Mouse (Mus musculus) liver, embryonic 11.5 days (tissue): ENCODE measurements around the gene Urgcp. TPM values are rescaled to one million over a fixed set of nuclear protein-coding genes. Genes with fewer than 3 reads are reported as not detected.
"Not testable (repeated sequence)": the region's sequence is repeated elsewhere in the genome, so short reads cannot be mapped to it uniquely, and the experiment has no call there.

Experiments
- ATAC-seq: fragments of 200-750 bp; cut with Nextera tagmentation; replicated peaks from 2 replicates; pipeline ENCODE4 v1.8.0; 2017; ENCODE audit warnings: moderate number of reproducible peaks, mild to moderate bottlenecking, moderate TSS enrichment, moderate library complexity; ENCODE audit not compliant: low FRiP score
- DNase-seq: peaks from one replicate; pipeline ENCODE4 v3.0.0-alpha.2; 2017; ENCODE audit warnings: low spot score
- H3K27ac ChIP-seq: fragments of 300-500 bp; sonication (generic); 2 replicates; pipeline ENCODE4 v1.5.1; 2014; ENCODE audit warnings: mild to moderate bottlenecking, low read depth, low read length, control low read depth
- H3K27me3 ChIP-seq: fragments of 300-500 bp; sonication (generic); replicated peaks from 2 replicates; pipeline ENCODE4 v1.6.1; 2014; ENCODE audit warnings: low read length, mixed read lengths; ENCODE audit not compliant: control insufficient read depth, insufficient read depth
- H3K36me3 ChIP-seq: fragments of 300-500 bp; sonication (generic); 2 replicates; pipeline ENCODE4 v1.6.1; 2014; ENCODE audit warnings: mild to moderate bottlenecking, low read length, moderate library complexity, mixed read lengths; ENCODE audit not compliant: control insufficient read depth, insufficient read depth
- H3K4me1 ChIP-seq: fragments of 300-500 bp; sonication (generic); replicated peaks from 2 replicates; pipeline ENCODE4 v1.6.1; 2014; ENCODE audit warnings: low read length, mixed read lengths; ENCODE audit not compliant: control insufficient read depth, insufficient read depth
- H3K4me2 ChIP-seq: fragments of 300-500 bp; sonication (generic); 2 replicates; pipeline ENCODE4 v1.6.1; 2014; ENCODE audit warnings: mild to moderate bottlenecking, control low read depth, moderate library complexity
- H3K4me3 ChIP-seq: fragments of 300-500 bp; sonication (generic); 2 replicates; pipeline ENCODE4 v1.5.1; 2014; ENCODE audit warnings: low read depth, low read length, control low read depth
- H3K9ac ChIP-seq: fragments of 300-500 bp; sonication (generic); 2 replicates; pipeline ENCODE4 v1.6.1; 2014; ENCODE audit warnings: low read depth, low read length, control low read depth
- H3K9me3 ChIP-seq: fragments of 300-500 bp; sonication (generic); 2 replicates; pipeline ENCODE4 v1.6.1; 2016; ENCODE audit warnings: low read length, inconsistent platforms, mixed read lengths; ENCODE audit not compliant: control insufficient read depth
- WGBS: fragments of 180-500 bp; shearing (Covaris S2); extraction: QIAGEN DNeasy Blood & Tissue Kit; methylation state at CpG from one replicate; pipeline ENCODE4 v1.1.7; 2014; 5-methylcytosine and 5-hydroxymethylcytosine counted together
- polyA plus RNA-seq: library from polyadenylated mRNA; unstranded; fragments of >200 nt; fragmentation: Nextera tagmentation; extraction: Ambion mirVana; gene quantifications from 2 replicates; pipeline ENCODE4 v1.2.1, GENCODE M21; 2014

Gene Urgcp
- polyA plus RNA-seq = 17.0 and 17.1 TPM in 2 replicates

DNA sequence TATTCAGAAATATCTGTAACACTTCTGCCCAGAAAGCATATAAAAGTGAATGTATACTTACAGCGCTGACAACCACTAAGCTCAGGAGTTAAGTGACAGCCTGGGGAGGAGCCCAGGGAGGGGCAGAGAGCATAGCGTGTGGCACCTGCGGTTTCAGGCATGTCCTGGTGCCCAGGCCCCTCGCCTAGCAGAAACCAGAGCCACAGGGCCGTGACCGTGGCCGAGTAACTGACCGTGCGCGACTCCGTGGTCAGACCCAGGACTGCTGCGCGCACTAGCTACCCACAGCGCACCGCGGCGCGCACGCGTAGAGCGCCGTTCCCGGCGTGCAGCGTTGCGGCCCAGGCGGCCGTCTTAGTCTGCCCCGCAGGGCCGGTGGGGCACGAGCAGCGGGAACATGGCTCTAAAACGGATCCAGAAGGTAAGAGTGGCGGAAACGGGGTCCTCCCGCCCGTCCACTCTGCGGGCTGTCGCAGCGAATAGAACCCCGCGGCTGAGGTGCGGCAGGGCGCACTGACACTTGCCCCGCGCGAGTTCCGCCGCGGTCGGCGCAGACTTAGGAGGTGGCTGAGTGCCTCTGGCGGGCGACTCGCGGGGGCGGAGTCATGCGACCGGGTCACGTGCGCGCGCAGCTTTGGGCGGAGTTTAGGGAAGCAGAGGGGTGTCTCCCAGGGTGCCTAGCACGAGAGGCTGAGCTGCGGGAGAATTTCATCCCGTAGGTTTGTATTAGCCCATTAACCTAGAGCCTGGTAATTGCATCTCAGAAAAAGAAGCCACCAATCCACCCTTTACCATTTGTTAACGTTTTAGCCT, at the start of gene Urgcp:
TSS of gene Urgcp (minus strand) at position 557 of the 813 bp plus-strand sequence.
- no peaks in the 10 kb centered on the region for H3K36me3 ChIP-seq
- H3K9me3 ChIP-seq = no peaks in the 10 kb centered on the region
- peak within 1 kb of the TSS; percentile 74 for H3K4me2 ChIP-seq
- H3K4me1 ChIP-seq = peaks cover 7% of the 10 kb centered on the region
- DNase-seq (peak; percentile 99), ATAC-seq (peak; percentile 99)
- whole genome bisulfite sequencing = 0% methylated on average over 68 of the region's 68 CpGs
- H3K27me3 ChIP-seq = no peaks in the 10 kb centered on the region
- H3K27ac ChIP-seq = peak within 1 kb of the TSS; percentile 93
- H3K9ac ChIP-seq = peak within 1 kb of the TSS; percentile 98
- H3K4me3 ChIP-seq = peak within 1 kb of the TSS; percentile 90

- not testable (repeated sequence) for H3K36me3 ChIP-seq, ATAC-seq, H3K9me3 ChIP-seq, H3K4me2 ChIP-seq, H3K27me3 ChIP-seq, DNase-seq, H3K9ac ChIP-seq, H3K4me1 ChIP-seq, H3K4me3 ChIP-seq, H3K27ac ChIP-seq
- 87% methylated on average over 4 of the region's 4 CpGs for WGBS
Observed at GRCm38 (mm10) chr11:5809487-5809886, 47.3 kb upstream of the Urgcp start.

DNA sequence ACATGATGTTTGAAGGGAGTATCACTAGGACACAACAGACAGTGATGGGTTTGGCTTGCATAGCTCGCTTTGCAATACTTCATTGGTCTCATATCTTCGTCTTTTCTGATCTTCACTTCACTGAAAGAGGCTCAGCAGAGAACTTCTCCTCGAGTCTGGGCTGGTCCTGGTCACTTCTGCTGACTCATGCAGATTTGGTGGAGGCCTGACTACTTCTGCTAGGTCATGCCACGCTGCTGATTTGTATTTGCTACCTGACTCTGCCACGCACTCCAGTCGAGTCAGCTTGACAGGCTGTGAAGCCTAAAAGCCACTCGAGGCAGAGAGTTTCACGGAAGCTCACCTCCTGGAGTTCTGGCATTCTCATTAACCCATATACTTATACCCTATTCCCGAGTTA, 45.8 kb upstream of the Urgcp start:
- ATAC-seq = no peak
- Histone ChIP-seq H3K9me3 (no peaks in the 10 kb centered on the region), H3K27me3 (no peaks in the 10 kb centered on the region), H3K9ac (no peak overlapping the region), H3K4me3 (no peak overlapping the region), H3K27ac (no peak overlapping the region), H3K4me2 (no peak overlapping the region), H3K4me1 (peaks cover 7% of the 10 kb centered on the region), H3K36me3 (no peaks in the 10 kb centered on the region)
- DNase-seq = no peak
- WGBS = 81% methylated on average over 9 of the region's 9 CpGs

GRCm38 (mm10) chr11:5805711-5806110, 43.5 kb upstream of the Urgcp start:
- ATAC-seq (no peak), DNase-seq (no peak)
- Histone ChIP-seq H3K4me3 (no peak overlapping the region), H3K9me3 (no peaks in the 10 kb centered on the region), H3K4me2 (no peak overlapping the region), H3K9ac (no peak overlapping the region), H3K27me3 (no peaks in the 10 kb centered on the region), H3K27ac (no peak overlapping the region), H3K4me1 (peaks cover 7% of the 10 kb centered on the region), H3K36me3 (peaks cover 5% of the 10 kb centered on the region; the same call in 1 of the 2 replicates)
- 51% methylated on average over 3 of the region's 3 CpGs for whole genome bisulfite sequencing

DNA sequence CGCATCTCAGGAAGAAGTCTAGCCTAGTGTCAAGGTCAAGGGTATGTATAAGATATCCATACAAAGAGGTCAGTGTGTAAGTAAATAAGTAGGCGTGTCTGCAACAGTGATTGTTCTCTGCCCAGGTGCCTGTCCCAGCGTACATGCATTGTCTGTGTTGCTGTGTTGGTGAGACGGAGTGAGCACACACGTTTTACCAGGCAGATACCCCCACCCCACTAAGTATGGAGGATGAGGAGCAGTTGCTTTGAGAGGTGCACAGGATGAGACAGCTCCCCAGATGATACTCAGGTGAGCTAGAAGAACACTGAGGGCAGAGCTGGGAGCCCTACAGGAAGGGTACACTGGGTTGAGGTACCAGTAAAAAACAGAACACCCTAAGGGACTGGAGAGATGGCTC, 42.0 kb upstream of the Urgcp start:
- ATAC-seq (no peak), DNase-seq (no peak)
- Histone ChIP-seq H3K27ac (no peak overlapping the region), H3K9me3 (no peaks in the 10 kb centered on the region), H3K4me1 (peaks cover 7% of the 10 kb centered on the region), H3K4me3 (no peak overlapping the region), H3K9ac (no peak overlapping the region), H3K36me3 (peaks cover 15% of the 10 kb centered on the region; the same call in 1 of the 2 replicates), H3K4me2 (no peak overlapping the region), H3K27me3 (no peaks in the 10 kb centered on the region)
- 76% methylated on average over 5 of the region's 5 CpGs for WGBS

GRCm38 (mm10) chr11:5803551-5803981, 41.4 kb upstream of the Urgcp start, which contains the start of gene Pgam2:
Pgam2 (minus strand) TSS chr11:5803733.
- no peak within 1 kb of the TSS for H3K4me3 ChIP-seq
- H3K4me2 ChIP-seq = no peak within 1 kb of the TSS
- WGBS = 47% methylated on average over 8 of the region's 8 CpGs
- H3K9ac ChIP-seq = no peak within 1 kb of the TSS
- H3K27me3 ChIP-seq = no peaks in the 10 kb centered on the region
- ATAC-seq (no peak), DNase-seq (no peak)
- H3K9me3 ChIP-seq = no peaks in the 10 kb centered on the region
- H3K36me3 ChIP-seq = peaks cover 20% of the 10 kb centered on the region; the same call in 1 of the 2 replicates
- H3K4me1 ChIP-seq = peaks cover 7% of the 10 kb centered on the region
- H3K27ac ChIP-seq = no peak within 1 kb of the TSS

GRCm38 (mm10) chr11:5802457-5803217, 40.5 kb upstream of the Urgcp start:
- no peak overlapping the region for H3K9ac ChIP-seq
- ATAC-seq (peak; percentile 27; the same call in 1 of the 2 replicates), DNase-seq (no peak)
- H3K27ac ChIP-seq = no peak overlapping the region
- no peak overlapping the region for H3K4me3 ChIP-seq
- peaks cover 7% of the 10 kb centered on the region for H3K4me1 ChIP-seq
- H3K27me3 ChIP-seq = no peaks in the 10 kb centered on the region
- peaks cover 26% of the 10 kb centered on the region for H3K36me3 ChIP-seq
- 60% methylated on average over 8 of the region's 8 CpGs for WGBS
- H3K9me3 ChIP-seq = no peaks in the 10 kb centered on the region
- H3K4me2 ChIP-seq = no peak overlapping the region

DNA sequence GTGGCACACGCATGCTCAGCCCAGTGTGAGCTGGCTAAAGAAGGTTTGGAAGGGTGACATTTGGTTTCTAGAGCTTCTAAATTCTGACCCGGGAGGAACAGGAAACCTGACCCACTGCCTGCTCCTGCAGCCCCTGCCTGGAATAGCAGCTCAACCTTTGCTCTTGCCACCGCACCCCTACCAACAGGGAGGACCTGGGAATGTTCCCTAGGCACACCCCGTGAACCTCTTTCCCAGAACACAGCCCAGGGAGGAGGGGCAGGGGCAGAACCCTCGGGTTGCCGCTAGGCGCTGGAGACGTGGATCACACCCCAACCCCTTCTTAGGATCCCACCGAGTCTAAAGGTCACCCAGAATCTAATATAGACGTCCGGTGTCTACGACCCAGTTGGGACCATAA, 39.8 kb upstream of the Urgcp start:
- Histone ChIP-seq H3K36me3 (peaks cover 32% of the 10 kb centered on the region), H3K4me2 (no peak overlapping the region), H3K4me1 (peaks cover 7% of the 10 kb centered on the region), H3K27ac (no peak overlapping the region), H3K9me3 (no peaks in the 10 kb centered on the region), H3K9ac (no peak overlapping the region), H3K27me3 (no peaks in the 10 kb centered on the region), H3K4me3 (no peak overlapping the region)
- DNase-seq (no peak), ATAC-seq (no peak)
- 71% methylated on average over 12 of the region's 12 CpGs for WGBS
